Mouse (Mus musculus) CH12.LX (cell line): ENCODE measurements around the gene Adcy7. TPM values are rescaled to one million over a fixed set of nuclear protein-coding genes. Genes with fewer than 3 reads are reported as not detected.
A peak's percentile ranks its signal among the peaks of the same experiment; 100 is the strongest.

Experiments
- DNase-seq: peaks from one replicate; pipeline ENCODE4 v3.0.0-alpha.2; 2013; ENCODE audit errors: extremely low read depth
- H3K27ac ChIP-seq: 2 replicates; pipeline ENCODE4 v1.5.1; 2012; ENCODE audit warnings: low read depth, mild to moderate bottlenecking, control low read depth, moderate library complexity; ENCODE audit not compliant: insufficient read depth
- H3K27me3 ChIP-seq: replicated peaks from 2 replicates; pipeline ENCODE3; 2012; ENCODE audit warnings: inconsistent platforms
- H3K36me3 ChIP-seq, 2 experiments: replicated peaks in 1 of 2; 2 replicates each; pipeline versions ENCODE3 to v1.6.1; 2012; ENCODE audit warnings: inconsistent platforms in 1 of 2, low read length in 1 of 2, mild to moderate bottlenecking in 1 of 2, mixed read lengths in 1 of 2, moderate library complexity in 1 of 2; ENCODE audit not compliant: control insufficient read depth in 1 of 2, insufficient read depth in 1 of 2
- H3K4me1 ChIP-seq, 2 experiments: 2 replicates each; pipeline ENCODE4 v1.6.1; 2012; ENCODE audit warnings: inconsistent platforms in 1 of 2, moderate library complexity in 1 of 2; ENCODE audit not compliant: insufficient read depth in 2 of 2, control insufficient read depth in 1 of 2
- H3K4me2 ChIP-seq: 2 replicates; pipeline ENCODE4 v1.6.1; 2012; ENCODE audit warnings: low read depth, mild to moderate bottlenecking, control low read depth; ENCODE audit not compliant: poor library complexity, insufficient read depth, severe bottlenecking
- H3K4me3 ChIP-seq, 3 experiments: fragments of 150-350 bp in 1 of 3; sonication (generic) in 1 of 3; replicated peaks in 1 of 3; 2 replicates each; pipeline versions ENCODE3 to v1.5.1; 2011 to 2012; ENCODE audit warnings: low read depth in 2 of 3, low read length in 2 of 3, mild to moderate bottlenecking in 2 of 3, moderate library complexity in 2 of 3, control low read depth in 1 of 3, improper control_type of control experiment in 1 of 3, inconsistent platforms in 1 of 3, mixed read lengths in 1 of 3; ENCODE audit not compliant: poor library complexity in 1 of 3
- H3K79me2 ChIP-seq: replicated peaks from 2 replicates; pipeline ENCODE4 v1.6.1; 2012; ENCODE audit warnings: mild to moderate bottlenecking, moderate library complexity; ENCODE audit not compliant: control insufficient read depth, poor library complexity, insufficient read depth, severe bottlenecking; ENCODE audit errors: extremely low read depth
- H3K9ac ChIP-seq: 2 replicates; pipeline ENCODE4 v1.6.1; 2012; ENCODE audit warnings: low read depth, mild to moderate bottlenecking, control low read depth, moderate library complexity; ENCODE audit not compliant: insufficient read depth
- H3K9me3 ChIP-seq: replicated peaks from 2 replicates; pipeline ENCODE3; 2012; ENCODE audit warnings: low read length, inconsistent platforms, mixed read lengths
- BHLHE40 ChIP-seq: IDR thresholded peaks from 2 replicates; pipeline ENCODE4 v1.6.1; 2011; ENCODE audit warnings: mild to moderate bottlenecking, low read depth, low read length, improper control_type of control experiment
- CHD2 ChIP-seq: IDR thresholded peaks from 2 replicates; pipeline ENCODE4 v1.6.1; 2011; ENCODE audit warnings: low read length, improper control_type of control experiment
- CTCF ChIP-seq, 2 experiments: IDR thresholded peaks in 1 of 2; conservative IDR thresholded peaks in 1 of 2; 2 replicates each; pipeline ENCODE4 v1.5.1; 2011 to 2012; ENCODE audit warnings: low read depth in 2 of 2, low read length in 2 of 2, improper control_type of control experiment in 1 of 2, inconsistent platforms in 1 of 2, mild to moderate bottlenecking in 1 of 2, moderate library complexity in 1 of 2
- ELF1 ChIP-seq: IDR thresholded peaks from 2 replicates; pipeline ENCODE4 v1.6.1; 2014; ENCODE audit warnings: low read depth, mild to moderate bottlenecking, inconsistent platforms, low read length, improper control_type of control experiment
- EP300 ChIP-seq: IDR thresholded peaks from 2 replicates; pipeline ENCODE4 v1.6.1; 2011; ENCODE audit warnings: low read length, improper control_type of control experiment
- ETS1 ChIP-seq: conservative IDR thresholded peaks from 2 replicates; pipeline ENCODE4 v1.6.1; 2012; ENCODE audit warnings: low read depth, mild to moderate bottlenecking, inconsistent platforms, low read length, improper control_type of control experiment, moderate library complexity
- GABPA ChIP-seq: IDR thresholded peaks from 2 replicates; pipeline ENCODE4 v1.6.1; 2012; ENCODE audit warnings: low read depth, low read length, improper control_type of control experiment, inconsistent platforms; ENCODE audit not compliant: insufficient replicate concordance
- IRF4 ChIP-seq: IDR thresholded peaks from 2 replicates; pipeline ENCODE4 v1.6.1; 2014; ENCODE audit warnings: low read depth, mild to moderate bottlenecking, inconsistent platforms, low read length, improper control_type of control experiment
- KAT2A ChIP-seq: IDR thresholded peaks from 2 replicates; pipeline ENCODE4 v1.6.1; 2012; ENCODE audit warnings: low read length, improper control_type of control experiment, inconsistent platforms; ENCODE audit not compliant: insufficient replicate concordance
- MAFK ChIP-seq: IDR thresholded peaks from 2 replicates; pipeline ENCODE4 v1.6.1; 2011; ENCODE audit warnings: low read length, improper control_type of control experiment; ENCODE audit not compliant: insufficient replicate concordance
- MAX ChIP-seq: IDR thresholded peaks from 2 replicates; pipeline ENCODE4 v1.6.1; 2011; ENCODE audit warnings: low read length, improper control_type of control experiment
- MXI1 ChIP-seq: IDR thresholded peaks from 2 replicates; pipeline ENCODE4 v1.6.1; 2011; ENCODE audit warnings: mild to moderate bottlenecking, low read depth, low read length, improper control_type of control experiment
- NELFE ChIP-seq: IDR thresholded peaks from 2 replicates; pipeline ENCODE4 v1.6.1; 2011; ENCODE audit warnings: low read depth, low read length, improper control_type of control experiment
- NRF1 ChIP-seq: IDR thresholded peaks from 2 replicates; pipeline ENCODE4 v1.6.1; 2014; ENCODE audit warnings: low read depth, mild to moderate bottlenecking, inconsistent platforms, low read length, improper control_type of control experiment, moderate library complexity
- PAX5 ChIP-seq: IDR thresholded peaks from 2 replicates; pipeline ENCODE4 v1.6.1; 2012; ENCODE audit warnings: low read length, inconsistent platforms, mixed read lengths
- POLR2A ChIP-seq: IDR thresholded peaks from 2 replicates; pipeline ENCODE4 v1.6.1; 2011; ENCODE audit warnings: low read depth, mild to moderate bottlenecking, improper control_type of control experiment, low read length
- POLR2AphosphoS2 ChIP-seq: IDR thresholded peaks from 2 replicates; pipeline ENCODE4 v1.6.1; 2011; ENCODE audit warnings: low read depth, low read length, improper control_type of control experiment
- RCOR1 ChIP-seq: conservative IDR thresholded peaks from 2 replicates; pipeline ENCODE4 v1.6.1; 2012; ENCODE audit warnings: low read depth, mild to moderate bottlenecking, inconsistent platforms, low read length, improper control_type of control experiment
- SIN3A ChIP-seq: IDR thresholded peaks from 2 replicates; pipeline ENCODE4 v1.6.1; 2012; ENCODE audit warnings: low read length, improper control_type of control experiment, inconsistent platforms
- SMC3 ChIP-seq: IDR thresholded peaks from 2 replicates; pipeline ENCODE4 v1.6.1; 2011; ENCODE audit warnings: low read depth, low read length, improper control_type of control experiment
- TBP ChIP-seq: conservative IDR thresholded peaks from 2 replicates; pipeline ENCODE4 v1.6.1; 2011; ENCODE audit warnings: low read depth, low read length, improper control_type of control experiment
- TCF12 ChIP-seq: IDR thresholded peaks from 2 replicates; pipeline ENCODE4 v1.6.1; 2014; ENCODE audit warnings: low read depth, mild to moderate bottlenecking, inconsistent platforms, low read length, improper control_type of control experiment
- UBTF ChIP-seq: IDR thresholded peaks from 2 replicates; pipeline ENCODE4 v1.6.1; 2012; ENCODE audit warnings: low read depth, mild to moderate bottlenecking, inconsistent platforms, low read length, improper control_type of control experiment, moderate library complexity
- USF1 ChIP-seq: IDR thresholded peaks from 2 replicates; pipeline ENCODE4 v1.6.1; 2014; ENCODE audit warnings: low read depth, mild to moderate bottlenecking, inconsistent platforms, low read length, improper control_type of control experiment
- USF2 ChIP-seq: conservative IDR thresholded peaks from 2 replicates; pipeline ENCODE4 v1.6.1; 2011; ENCODE audit warnings: low read depth, low read length, improper control_type of control experiment
- ZMIZ1 ChIP-seq: IDR thresholded peaks from 2 replicates; pipeline ENCODE4 v1.6.1; 2012; ENCODE audit warnings: low read depth, mild to moderate bottlenecking, inconsistent platforms, low read length, improper control_type of control experiment
- ZNF384 ChIP-seq: IDR thresholded peaks from 2 replicates; pipeline ENCODE4 v1.6.1; 2012; ENCODE audit warnings: low read depth, low read length, improper control_type of control experiment, inconsistent platforms
- dilution Hi-C: fragments of 300-500 bp; cut with MboI; formaldehyde crosslinking; loops from 2 replicates; pipeline ENCODE4 v1.14.3; 2020; ENCODE audit warnings: low sequenced_read_pairs; ENCODE audit not compliant: extremely low pct_unique_long_range_greater_than_20kb, extremely low pct_ligation_motif_present
- in situ Hi-C: fragments of 300-500 bp; cut with MboI; formaldehyde crosslinking; loops from 3 replicates; pipeline ENCODE4 v1.14.3; 2019; ENCODE audit warnings: low sequenced_read_pairs, low pct_ligation_motif_present, low pct_unique_long_range_greater_than_20kb, mixed read lengths
- polyA plus RNA-seq: library from polyadenylated mRNA; unstranded; fragments of >175 nt; gene quantifications from 2 replicates; pipeline ENCODE4 v1.2.1, GENCODE M21; 2012; ENCODE audit warnings: low read depth; ENCODE audit not compliant: insufficient read length
- total RNA-seq, 2 experiments: library from RNA; depleted of rRNA; stranded (reverse); fragments of 300-350 nt in 1 of 2; fragments of >200 nt in 1 of 2; gene quantifications; 2 replicates each; pipeline ENCODE4 v1.2.3; 2012 to 2014

The Adcy7 gene
- total and polyA plus RNA-seq, 3 experiments, result 25.7 to 28.5 (median 27.0) TPM

DNA sequence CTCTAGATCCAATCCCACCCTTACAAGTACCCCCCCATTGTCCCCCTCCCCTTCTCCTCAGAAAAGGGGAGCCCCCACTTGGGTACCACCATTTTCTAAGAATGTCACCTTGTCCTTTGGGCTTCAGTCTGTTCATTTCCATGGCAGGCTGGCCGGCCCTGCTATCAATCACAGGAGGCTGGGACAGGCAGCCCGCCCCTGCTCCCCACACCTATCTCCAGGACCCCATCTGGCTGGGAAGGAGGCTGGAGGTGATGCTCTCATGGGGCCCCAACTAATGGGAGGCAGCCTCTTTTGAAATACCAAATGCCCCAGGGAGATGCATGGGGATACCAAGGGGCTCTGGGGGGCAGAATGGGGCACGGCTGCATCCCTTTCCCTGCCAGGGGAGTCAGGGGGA lies 20.7 kb downstream of the Adcy7 start:
- H3K9me3 ChIP-seq, result no peaks in the 10 kb centered on the region
- no peak overlapping the region for H3K27ac ChIP-seq
- H3K36me3 ChIP-seq, result peaks cover 17 to 41% of the 10 kb centered on the region in 2 experiments

DNA sequence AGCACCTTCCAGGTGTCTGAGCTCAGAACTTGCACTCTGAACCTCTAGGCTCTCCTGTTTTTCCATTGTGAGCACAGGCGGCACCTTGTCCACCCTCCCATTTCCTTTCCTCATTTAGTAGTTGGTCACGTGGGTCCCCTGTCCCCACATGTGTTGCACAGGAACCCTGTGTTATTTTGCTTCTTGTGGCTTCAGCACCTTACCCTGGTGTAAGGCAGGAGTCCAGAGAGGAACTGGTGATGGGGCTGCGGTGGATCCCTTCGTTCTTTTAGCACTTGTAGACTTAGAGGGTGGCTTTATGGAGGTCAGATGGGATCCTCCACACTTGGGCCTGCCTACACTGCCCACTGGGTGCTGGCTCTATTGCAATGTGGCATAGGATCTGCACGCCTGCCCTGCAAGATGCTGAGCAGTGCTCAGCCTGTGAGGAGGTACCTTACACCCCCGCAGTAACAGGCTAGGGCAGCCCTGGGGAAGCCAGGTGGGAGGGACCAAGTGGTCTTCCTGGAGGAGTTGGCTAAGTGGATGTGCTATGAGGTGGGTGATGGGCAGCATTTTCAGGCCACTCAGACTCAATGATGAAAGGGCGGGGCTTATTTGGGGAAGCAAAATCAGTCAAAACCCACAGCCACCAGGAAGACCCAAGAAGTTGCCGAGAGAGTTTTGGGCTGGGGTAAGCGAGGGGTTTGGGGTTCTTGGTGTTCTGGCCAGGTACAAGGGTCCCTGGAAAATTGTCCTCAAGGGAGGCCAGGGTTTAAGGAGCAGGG lies 21.6 kb downstream of the Adcy7 start:
- peak overlapping the region; percentile 41 for H3K4me2 ChIP-seq
- peak overlapping the region; percentile 39 for H3K9ac ChIP-seq
- DNase-seq, result peak; percentile 93
- 0 out of 2 replicates have a peak overlapping the region, but pooled peaks have one; percentile 21 for H3K27ac ChIP-seq
- no peaks in the 10 kb centered on the region for H3K27me3 ChIP-seq
- dilution Hi-C loops, result no loop called here
- no peaks in the 10 kb centered on the region for H3K9me3 ChIP-seq
- in situ Hi-C loops, result no loop called here
- H3K36me3 ChIP-seq, result peaks cover 20 to 49% of the 10 kb centered on the region in 2 experiments
- TF ChIP-seq ELF1 (peak; percentile 61), CTCF (conservative IDR thresholded peaks at IDR 0.05 in 1 of 2, IDR thresholded peaks at IDR 0.05 in 1 of 2; ENCODE audit: low read depth in 2 of 2, low read length in 2 of 2) (no peak), NRF1 (no peak), USF1 (peak; percentile 67), NELFE (peak; percentile 63), KAT2A (no peak), POLR2A (peak; percentile 60; the same call in 1 of the 2 replicates), SMC3 (no peak), SIN3A (no peak), GABPA (no peak), BHLHE40 (peak; percentile 31; the same call in 1 of the 2 replicates), TCF12 (no peak), RCOR1 (no peak), POLR2AphosphoS2 (no peak), IRF4 (no peak), CHD2 (peak; percentile 60; the same call in 1 of the 2 replicates), ZNF384 (no peak), TBP (peak; percentile 82), USF2 (peak; percentile 58), MAX (peak; percentile 62; the same call in 1 of the 2 replicates), ZMIZ1 (0 out of 2 replicates have a peak, but pooled peaks have one; percentile 48)
- TF ChIP-seq, all 38 proteins: peak for 10
- Histone ChIP-seq H3K4me1 (peaks cover 25 to 87% of the 10 kb centered on the region in 2 experiments), H3K4me3 (peak overlapping the region; percentile 18 to 64 (median 60)), H3K79me2 (0 out of 2 replicates have a peak, but pooled peaks cover 4% of the 10 kb centered on the region)

More for the DNA sequence above, 20.7 kb downstream of the Adcy7 start:
- Histone ChIP-seq H3K4me1 (peaks cover 29 to 85% of the 10 kb centered on the region in 2 experiments), H3K4me3 (no peak overlapping the region)
- TF ChIP-seq MAX, result no peak
- TF ChIP-seq UBTF, result no peak
- no peak for TF ChIP-seq PAX5
- no peak for TF ChIP-seq MXI1
- no peak for TF ChIP-seq BHLHE40
- no peak for TF ChIP-seq EP300
- no peak for TF ChIP-seq USF2
- TF ChIP-seq MAFK, result no peak
- TF ChIP-seq ETS1, result no peak
- TF ChIP-seq KAT2A, result no peak
- TF ChIP-seq, all 38 proteins: peak for 0
- in situ Hi-C loops, result no loop called here
- Histone ChIP-seq H3K27me3 (no peaks in the 10 kb centered on the region), H3K9ac (no peak overlapping the region), H3K4me2 (no peak overlapping the region), H3K79me2 (0 out of 2 replicates have a peak, but pooled peaks cover 4% of the 10 kb centered on the region)
- DNase-seq, result no peak
- dilution Hi-C loops, result no loop called here
